Mouse (Mus musculus) gastrocnemius, postnatal 14 days (tissue): ENCODE measurements at regions not wholly inside any gene's neighbourhood (a gene's known extent, or its start where the extent isn't known, plus 50 kb on each side); places are given as distances from the start of the nearest gene placed in this dataset.
A peak's percentile ranks its signal among the peaks of the same experiment; 100 is the strongest.

Experiments used
- DNase-seq: peaks from one replicate; pipeline ENCODE4 v3.0.0; 2021; ENCODE audit warnings: mixed read lengths
- intact Hi-C: fragments of 180-260 bp; cut with DNase I; formaldehyde crosslinking; loops from one replicate; pipeline ENCODE4 v1.15.1; 2025; ENCODE audit warnings: low total_unique reads

DNA sequence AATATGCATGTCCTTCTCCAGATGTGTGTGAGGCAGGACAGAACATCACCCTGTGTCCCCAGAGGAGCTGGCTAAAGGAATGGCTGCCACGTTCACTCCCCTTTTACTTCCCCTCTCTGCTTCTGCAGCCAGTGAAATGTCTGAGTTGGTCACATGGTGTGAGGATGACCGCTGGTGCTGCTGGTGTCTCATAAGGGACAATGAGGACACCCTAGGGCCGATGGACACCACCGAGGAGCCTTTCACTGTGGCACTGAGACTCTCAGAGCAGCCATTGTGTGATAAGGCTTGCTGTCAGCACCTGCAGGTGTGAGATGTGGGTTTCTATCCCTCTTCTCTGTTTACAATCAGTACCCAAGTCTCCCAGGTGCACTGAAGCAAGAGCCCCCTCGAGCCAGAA, 268.6 kb downstream of the Rnf144b start:
- DNase-seq = no peak
- intact Hi-C loops = no loop called here

DNA sequence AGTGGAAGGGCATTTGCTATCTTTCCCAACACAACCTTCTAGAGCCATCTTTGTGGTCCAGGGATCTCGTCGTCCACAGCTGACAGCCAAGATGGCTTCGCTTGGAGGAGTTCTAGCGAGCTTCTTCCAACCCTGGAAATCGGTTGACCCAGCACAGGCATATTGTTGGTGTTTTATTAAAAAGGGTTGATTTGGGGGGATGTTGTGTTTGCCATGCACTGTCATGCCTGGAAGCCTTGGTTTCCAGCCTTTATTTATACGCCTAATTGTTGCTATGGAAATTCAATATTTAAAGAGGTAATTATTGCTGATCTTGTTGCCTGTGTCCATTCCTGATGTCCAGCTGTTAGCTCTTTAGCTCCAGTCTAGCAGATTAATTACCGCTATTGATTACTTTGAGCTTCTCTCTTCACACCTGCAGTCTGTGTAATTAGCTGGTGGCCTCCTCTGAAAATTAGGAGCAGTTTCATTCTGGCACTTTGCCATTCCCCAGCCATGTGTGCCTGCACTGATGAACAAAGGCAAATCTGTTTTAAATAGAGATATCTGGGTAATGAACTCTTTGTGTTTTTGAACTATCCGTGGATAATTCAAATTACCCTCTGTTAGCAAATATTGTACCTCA, 275.4 kb downstream of the Rnf144b start:
- intact Hi-C loops = no loop called here
- DNase-seq = no peak

DNA sequence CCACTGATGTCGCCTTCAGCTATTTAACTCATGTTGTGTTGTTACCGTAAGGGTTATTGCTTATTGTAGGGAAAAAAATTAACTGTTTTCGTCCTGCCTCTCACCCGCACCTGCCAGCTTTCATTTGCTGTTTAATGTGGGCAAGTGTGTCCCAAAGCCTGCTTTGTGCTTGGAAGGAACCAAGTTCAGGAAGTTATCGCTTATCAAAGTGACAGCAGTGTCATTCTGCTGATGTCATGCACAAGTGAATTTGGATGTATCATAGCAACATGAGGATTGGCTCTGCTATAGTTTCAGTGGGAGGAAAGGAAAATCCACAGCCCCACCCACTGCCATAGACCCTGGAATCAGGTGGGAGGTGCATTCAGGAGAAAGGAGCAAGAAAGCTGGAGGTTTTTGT, 276.5 kb downstream of the Rnf144b start:
- DNase-seq = no peak
- intact Hi-C loops = no loop called here

DNA sequence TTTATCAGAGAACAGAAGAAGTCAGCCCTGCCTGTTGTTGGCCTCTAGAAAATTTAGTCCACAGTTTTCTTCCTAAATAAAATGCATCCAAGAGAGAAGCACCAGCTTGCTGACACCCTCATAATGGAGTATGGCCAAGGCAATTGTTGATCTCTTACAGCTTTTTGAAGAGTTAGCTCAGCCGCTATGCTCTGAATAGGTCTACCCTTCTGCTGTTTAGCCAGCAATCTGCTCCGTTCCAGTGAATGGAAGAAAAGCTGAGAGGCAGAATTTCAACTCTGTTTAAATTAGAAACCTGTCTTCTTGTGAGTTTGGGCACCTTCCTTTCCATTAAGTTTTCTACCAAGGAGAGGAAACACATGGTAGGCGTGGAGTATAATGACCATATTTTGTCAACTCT, 290.8 kb downstream of the Rnf144b start:
- DNase-seq = no peak
- intact Hi-C loops = no loop called here

DNA sequence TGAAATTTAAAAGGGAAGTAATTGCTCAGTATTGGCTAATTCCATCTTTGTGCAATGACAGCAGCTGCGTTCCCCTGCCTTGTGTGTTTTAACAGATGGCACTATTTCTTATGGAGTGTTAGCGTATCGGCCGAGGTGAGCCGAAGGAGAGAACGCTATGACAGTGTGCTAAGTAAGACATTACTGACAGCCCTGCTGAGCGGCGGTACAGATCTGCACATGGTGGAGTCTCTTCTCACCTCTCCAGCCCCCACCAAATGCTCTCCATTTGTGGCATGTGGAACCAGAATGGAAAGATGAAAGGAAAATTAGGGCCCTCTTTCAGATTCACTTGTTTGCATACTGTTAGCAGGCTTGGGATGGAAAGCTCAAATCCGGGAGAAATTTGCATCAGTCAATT, 291.5 kb downstream of the Rnf144b start:
- intact Hi-C loops = no loop called here

DNA sequence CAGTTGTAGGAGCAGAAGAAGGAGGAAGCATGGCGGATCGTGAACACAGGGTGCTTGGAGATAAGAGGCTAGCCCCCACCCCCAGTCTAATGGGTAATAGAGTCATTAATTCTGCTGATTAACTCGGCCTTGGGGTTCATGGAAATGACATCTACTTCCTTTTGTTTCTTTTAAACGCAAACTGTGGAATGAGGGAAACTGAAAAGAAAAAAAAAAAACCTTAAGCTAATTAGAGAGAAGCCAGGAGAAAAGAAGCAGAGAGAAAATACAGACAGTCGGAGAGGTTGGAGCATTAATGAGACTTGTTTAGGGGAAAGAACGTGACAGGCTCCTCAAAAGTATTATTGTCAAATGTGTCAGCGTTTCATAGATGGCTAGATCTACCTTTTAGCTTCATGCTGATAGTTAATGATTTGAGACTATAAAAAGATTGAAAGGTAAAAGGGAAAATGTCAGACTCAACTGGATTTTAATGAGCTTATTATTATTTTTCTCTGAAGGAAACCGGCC, 307.5 kb downstream of the Rnf144b start:
- no peak for DNase-seq
- intact Hi-C loops = no loop called here

More for the DNA sequence above, 291.5 kb downstream of the Rnf144b start:
- DNase-seq = no peak

DNA sequence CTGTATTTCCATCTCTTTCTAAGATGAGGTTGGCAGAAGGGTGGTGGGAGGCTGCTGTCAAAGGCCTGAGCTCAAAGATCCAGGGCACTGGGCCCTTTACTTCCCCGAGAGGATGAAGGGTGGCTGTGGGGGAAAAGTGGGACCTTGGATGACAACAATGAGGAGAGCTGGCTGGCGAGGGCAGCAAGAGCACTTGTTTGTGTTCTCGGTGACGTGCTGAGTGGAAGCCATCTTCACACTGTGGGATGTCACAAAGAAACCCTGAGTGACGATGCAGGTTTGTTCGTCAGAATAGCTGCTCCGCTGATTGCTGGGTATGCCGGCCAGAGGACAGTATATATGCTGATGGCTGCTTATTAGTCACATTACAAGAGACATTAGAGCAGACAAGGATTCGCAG, 308.0 kb downstream of the Rnf144b start:
- intact Hi-C loops = no loop called here
- DNase-seq = no peak

DNA sequence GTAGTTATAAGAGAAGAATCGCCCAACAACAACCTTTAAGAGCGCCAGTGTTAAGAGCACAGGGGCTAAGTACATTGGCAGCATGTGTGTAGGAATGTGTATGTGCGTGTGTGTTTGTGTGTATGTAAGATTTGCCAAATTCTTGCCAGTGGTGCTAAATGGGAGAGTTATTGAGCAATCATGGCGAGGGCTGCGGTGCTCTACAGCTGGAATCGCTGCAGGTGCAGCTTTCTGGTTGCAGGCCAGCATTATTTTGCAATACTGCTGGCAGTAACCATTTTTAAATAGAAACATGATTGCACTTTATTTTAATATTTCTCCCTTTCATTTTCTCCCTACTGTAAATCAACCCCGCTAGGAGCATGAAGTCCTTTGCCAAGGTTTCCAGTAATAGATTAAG, 313.2 kb downstream of the Rnf144b start:
- DNase-seq = peak; percentile 16
- intact Hi-C loops = no loop called here

DNA sequence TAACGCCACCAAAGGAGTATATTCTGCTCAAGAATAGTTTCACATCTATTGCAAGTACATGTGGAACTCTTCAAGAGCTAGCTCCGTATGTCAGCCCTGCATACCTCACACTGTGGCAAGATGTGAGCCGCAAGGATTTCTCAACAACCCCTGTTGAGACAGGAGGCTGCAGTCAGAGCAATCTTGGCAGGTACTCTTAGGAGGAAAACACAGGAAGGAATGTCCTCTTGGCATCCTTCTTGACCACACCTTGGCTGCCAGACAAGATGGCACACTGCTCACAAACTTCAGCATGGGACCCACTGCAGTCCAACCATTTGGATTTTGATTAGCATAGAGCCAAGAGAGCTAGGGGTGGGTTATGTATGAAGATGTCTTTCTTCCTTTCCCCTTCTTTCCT, 322.4 kb downstream of the Rnf144b start:
- no peak for DNase-seq
- intact Hi-C loops = no loop called here

DNA sequence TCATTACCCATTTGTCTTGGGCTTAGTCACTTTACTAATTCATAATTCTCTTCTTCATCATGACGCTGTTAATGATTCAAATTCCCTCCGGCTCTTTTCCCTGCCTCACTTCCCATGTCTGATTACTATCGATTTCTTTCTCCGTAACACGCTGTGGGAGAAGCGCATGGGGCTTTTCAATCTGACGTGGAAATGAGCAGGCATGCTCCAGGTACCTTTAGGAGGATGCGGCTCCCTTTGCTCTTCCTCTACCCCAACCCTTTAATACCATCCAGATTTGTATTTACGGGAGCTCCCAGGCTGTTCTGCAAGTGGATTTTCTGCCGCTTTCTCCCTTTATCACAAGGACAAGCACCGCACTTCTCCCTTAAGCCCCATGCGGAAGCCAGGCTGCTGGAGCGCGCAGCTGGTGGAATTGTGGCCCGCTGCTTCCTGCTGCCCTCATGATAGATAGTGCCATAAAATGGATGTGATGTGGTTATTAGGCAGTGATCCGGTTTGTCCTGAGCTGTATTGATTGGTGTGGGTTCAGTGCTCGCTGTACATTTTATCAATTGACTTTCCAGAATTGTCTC, 329.8 kb downstream of the Rnf144b start:
- DNase-seq = no peak
- intact Hi-C loops = no loop called here

DNA sequence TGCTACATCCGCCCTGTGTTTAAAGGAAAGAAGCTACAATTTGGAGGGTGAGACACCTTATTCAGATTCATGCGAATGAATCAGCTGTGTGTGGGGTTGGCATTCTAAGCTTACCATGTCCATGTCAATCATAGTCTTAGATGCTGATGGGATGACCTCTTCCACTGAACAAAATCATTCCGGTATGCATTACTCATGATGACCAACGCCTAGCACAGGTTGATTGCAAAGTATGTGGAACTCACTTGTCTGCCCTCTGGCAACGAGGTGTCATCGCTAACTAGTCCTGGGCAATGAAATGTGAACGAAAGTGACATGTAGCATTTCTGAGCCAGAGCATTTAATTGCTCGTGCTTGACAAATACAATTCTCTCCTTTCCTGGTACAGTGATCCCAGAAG, 339.7 kb downstream of the Rnf144b start:
- no peak for DNase-seq
- intact Hi-C loops = no loop called here

DNA sequence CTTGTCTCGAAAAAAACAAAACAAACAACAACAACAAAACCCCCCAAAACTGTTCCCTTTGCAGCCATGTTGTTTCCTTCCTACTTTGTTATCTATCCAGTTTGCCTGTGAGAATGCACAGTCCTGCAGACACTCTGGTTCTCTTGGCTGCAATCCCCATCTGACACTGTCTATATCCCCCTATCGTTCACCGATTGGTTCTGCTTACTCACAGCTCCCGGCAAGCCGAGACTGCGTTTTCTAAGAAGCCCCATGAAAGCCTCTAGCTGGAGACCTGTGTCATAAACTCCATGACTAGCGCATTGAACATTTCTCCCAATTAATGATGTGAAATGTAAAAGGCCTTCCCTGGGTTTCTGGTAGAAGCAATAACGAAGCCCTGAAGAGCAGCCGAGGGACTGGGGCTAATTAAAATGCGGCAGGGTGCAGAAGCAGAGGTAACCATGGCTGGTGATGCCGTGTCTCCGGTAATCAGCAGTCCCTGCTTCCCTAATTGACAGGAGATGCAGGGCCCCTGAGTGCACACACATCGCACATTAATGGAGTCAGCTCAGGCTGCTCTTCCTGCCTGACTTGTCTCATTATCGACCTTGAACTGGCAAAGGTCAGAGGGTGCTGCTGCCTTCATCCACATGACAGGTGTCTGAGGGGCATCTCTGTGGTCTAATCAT, 349.2 kb downstream of the Rnf144b start:
- DNase-seq = no peak
- intact Hi-C loops = no loop called here

DNA sequence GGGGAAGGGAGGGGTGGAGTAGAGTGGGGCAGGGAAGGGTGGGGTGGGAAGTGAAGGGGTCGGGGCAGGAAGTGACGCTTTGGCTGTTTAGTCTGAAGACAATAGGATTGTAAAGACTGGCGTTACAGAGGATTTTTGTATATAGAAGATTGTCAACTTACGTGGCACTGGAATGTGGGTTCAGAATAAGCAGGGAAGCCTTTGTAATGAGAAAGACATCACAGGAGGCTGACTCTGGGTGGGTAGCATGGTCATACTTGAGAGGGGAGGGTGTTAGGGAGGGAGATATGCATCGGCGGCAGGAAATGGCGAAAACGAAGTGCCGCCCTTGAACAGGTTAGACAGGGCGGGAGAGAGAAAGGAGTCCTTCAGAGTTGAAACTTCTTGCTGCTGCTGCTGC, 357.7 kb downstream of the Rnf144b start:
- intact Hi-C loops = no loop called here
- DNase-seq = no peak

DNA sequence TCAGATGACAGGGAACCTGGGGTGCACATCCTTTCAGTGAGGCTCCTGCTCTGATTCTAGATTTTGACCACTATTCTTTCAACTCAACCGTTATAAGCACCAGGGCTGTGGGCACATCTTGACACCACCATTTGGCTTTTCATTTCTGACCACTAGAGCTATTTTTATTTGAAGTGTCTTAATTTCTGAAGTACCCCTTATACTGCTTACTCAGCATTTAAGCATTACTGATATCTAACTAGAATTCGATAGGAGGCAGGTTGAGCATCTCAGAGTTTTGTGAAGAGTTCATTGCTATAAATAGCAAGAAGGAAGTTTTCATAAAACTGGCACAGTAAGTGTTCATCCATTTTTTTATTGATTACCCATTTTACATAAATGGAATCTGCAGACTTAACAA, 362.4 kb downstream of the Rnf144b start:
- DNase-seq = no peak
- intact Hi-C loops = no loop called here

DNA sequence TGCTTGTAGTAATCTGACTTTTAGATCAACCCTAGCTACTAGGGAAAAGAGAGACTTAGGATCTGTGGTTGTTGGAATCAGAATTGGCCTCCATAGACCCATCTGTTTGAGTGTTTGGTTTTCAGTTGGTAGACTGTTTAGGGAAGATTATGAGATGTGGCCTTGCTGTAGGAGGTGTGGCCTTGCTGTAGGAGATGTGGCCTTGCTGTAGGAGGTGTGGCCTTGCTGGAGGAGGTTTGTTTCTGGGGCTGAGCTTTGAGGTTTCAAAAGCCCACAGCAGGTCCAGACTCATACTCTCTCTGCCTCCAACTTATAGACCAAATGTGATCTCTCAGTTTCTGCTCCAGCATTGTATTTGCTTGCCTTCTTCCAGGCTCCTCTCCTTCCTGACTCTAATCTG, 363.7 kb downstream of the Rnf144b start:
- DNase-seq = no peak
- intact Hi-C loops = no loop called here

DNA sequence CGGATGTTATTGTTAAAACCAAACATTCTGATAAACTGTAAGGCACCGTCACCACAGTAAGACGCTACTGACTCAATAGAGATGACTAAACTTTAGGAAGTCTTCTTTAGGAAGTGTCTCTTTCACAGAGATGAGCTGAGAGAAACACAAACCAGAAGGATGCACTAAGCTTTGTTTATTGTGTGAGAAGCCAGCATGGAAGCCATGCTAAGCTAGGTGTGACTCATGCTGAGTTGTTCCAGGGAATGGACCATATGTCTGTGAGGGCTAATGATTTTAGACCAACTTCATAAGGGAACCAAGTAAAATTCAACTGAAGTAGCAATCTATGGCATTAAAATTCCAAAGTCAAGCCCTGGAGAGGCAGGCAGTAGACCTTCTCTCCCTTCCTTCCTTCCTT, 364.2 kb downstream of the Rnf144b start:
- no peak for DNase-seq
- intact Hi-C loops = no loop called here

DNA sequence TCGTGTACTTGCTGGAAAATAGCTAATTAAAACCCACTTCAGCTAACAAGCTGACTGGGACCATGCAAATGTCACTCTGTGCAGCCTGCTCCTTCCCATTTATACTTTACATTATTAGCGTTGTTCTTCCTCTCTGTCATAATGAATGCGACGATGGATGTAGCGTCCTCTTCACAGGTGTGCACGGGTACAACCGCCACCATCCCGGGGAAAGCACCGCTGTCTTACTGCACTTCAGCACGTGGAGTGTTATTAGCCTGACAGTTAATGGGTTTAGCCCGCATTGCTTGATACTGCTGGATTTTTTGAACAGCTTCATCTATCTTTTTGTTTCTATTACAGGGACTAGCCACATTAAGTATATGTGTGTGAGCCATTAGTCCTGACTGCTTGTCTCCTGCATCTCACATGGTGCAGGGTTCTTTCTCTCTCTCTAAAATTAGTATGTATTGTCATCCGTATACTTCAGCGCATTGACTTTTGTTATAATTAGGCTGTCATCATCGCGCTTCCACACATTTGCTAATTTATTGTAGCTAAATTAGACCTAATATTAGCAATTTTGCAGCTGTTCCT, 383.0 kb downstream of the Rnf144b start:
- intact Hi-C loops = no loop called here
- no peak for DNase-seq

DNA sequence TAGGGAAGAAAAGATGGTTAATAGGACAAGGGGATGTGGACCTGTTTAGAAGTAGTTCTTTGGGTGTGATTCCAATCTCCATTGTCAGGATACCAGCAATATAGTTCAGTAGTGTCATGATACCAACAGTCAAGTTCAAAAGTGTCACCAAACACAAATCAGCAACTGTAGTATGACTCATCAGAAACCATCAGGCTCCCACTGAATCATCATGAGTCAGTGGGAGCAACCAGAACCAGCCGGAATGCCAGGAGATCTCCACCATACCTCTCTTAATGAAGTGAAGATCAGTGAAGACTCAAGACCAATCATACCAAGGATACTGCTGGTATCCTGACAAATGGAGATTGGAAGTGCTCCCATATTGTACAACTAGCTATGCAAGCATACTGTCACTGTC, 410.5 kb downstream of the Rnf144b start:
- intact Hi-C loops = no loop called here

DNA sequence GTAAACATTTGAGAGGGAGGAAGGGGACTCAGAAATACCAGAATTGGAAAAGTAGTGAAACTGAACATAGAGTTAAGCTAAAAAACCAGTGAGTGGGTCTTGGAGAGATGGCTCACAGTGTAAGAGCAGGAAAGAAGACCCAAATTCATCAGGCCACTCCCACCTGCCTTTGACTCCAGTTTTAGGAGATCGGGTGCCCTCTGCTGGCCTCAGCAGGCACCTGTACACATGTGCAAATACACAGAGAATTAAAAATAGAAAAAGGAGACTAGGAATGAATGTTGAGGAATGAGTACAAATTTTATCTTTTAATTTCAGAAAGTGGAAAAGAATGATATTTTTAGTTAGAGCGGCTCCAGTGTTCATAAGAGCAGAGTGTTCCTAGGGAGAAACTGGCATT, 414.7 kb downstream of the Rnf144b start:
- intact Hi-C loops = no loop called here
- no peak for DNase-seq

More for the DNA sequence above, 410.5 kb downstream of the Rnf144b start:
- no peak for DNase-seq

DNA sequence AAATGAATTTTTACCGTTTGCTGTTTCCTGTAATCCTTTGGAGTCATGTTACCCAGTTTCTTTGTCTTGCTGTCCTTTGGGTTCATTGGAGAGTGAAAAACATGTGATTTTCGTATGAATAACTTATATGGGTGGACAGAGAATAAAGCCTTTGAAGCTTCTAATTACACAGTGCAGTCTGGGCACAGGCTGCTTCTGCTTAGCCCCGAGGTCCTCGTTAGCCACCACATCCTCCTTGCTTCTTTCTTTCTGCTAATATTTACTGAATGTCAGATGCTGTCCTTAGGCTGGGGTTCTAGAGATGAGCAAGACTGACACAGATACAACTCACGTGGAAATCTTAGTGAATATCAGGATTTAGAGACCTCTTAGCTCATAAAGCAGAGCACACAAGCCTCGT, 427.2 kb downstream of the Rnf144b start:
- intact Hi-C loops = no loop called here
- no peak for DNase-seq

DNA sequence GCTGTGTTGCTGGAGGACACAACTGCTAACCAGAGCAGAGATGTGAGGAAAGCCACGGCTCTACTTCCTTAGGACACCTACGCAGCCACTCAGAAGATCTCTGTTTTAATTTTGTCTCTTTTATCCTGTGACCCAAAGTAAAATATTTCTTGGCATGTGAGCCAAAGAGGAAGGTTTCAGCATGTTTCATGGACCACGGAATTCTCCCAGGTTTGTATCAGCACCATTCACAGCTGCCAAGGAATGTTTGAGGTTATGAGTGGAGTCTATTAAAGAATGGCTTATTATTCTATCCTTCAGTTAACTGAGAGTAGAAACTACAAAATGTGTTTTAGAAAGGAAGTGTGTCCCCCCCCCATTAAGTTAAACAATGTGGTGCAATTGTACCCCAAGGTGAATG, 429.8 kb downstream of the Rnf144b start:
- intact Hi-C loops = no loop called here
- DNase-seq = no peak
